Mouse (Mus musculus): ENCODE results near the gene Tgds. TPM values are rescaled to one million over a fixed set of nuclear protein-coding genes. Genes with fewer than 3 reads are reported as not detected.

The Tgds gene
- polyA plus RNA-seq (2015; fragmentation: Nextera tagmentation; extraction: Ambion mirVana), result 15.5 and 16.0 TPM in 2 replicates

DNA sequence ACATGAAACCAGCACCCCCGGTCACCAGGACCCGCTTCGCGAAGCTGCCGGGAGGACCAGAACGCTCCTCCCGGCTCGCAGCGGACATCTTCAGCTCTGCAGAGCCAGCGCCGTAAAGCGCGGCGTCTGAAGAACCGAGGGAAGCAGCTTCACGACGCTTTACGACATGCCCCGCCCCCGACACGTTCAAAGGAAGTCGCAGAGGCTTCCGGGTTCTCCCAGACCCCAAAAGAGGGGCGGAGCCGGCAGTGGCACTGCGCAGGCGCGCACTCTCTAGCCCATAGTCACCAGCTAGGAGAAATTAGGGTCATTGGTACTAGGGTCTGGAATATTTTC, at the start of gene Tgds:
Gene Tgds, minus strand, starts transcription at position 114 of the 336 bp plus-strand sequence.
- TF ChIP-seq CTCF (IDR thresholded peaks at IDR 0.05; ENCODE audit: low read depth) (no peak), EP300 (IDR thresholded peaks at IDR 0.05; ENCODE audit: low read depth) (no peak)
- Histone ChIP-seq H3K36me3 (replicated peaks; ENCODE audit: insufficient read depth, low read length) (0 out of 2 replicates have a peak, but pooled peaks cover under 1% of the 10 kb centered on the region), H3K27me3 (ENCODE audit: insufficient read depth, low read length) (no peaks in the 10 kb centered on the region), H3K4me1 (ENCODE audit: insufficient read depth) (peaks cover 22% of the 10 kb centered on the region), H3K4me3 (ENCODE audit: low read depth, low read length) (peak within 1 kb of the TSS; percentile 74), H3K9ac (replicated peaks) (peak within 1 kb of the TSS; percentile 77), H3K4me2 (ENCODE audit: low read depth, low read length) (peak within 1 kb of the TSS; percentile 98), H3K27ac (ENCODE audit: low read depth) (peak within 1 kb of the TSS; percentile 52), H3K9me3 (ENCODE audit: low read length) (no peaks in the 10 kb centered on the region)
- WGBS (ENCODE audit: insufficient replicate concordance), result 1% methylated on average over 24 of the region's 28 CpGs
- peak; percentile 72 for ATAC-seq
- peak; percentile 98 for DNase-seq

DNA sequence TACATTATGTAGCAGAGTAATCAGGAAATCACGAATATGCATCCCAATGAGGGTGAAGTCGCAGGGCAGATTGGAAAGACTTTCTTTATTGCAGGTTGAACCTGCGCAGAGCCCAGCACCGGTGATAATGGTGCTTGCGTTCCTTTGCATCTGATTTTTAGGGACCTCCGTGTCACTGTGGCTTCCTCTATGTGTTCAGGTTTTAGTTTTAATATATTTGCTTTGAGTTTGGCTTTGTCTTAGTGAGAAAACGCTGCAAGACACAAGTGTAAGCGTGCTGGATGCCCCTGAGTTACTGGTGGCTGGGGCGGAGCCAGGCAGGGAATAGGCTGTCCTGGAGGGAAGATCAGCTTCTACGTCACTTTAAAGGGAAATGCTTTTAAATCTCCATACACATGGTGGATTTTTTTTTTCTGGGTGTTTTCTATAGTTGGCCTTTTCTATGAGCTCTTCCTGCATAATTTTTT, 48.2 kb upstream of the Tgds start:
- Histone ChIP-seq H3K27me3 (ENCODE audit: insufficient read depth, low read length) (no peaks in the 10 kb centered on the region), H3K9ac (replicated peaks) (0 out of 2 replicates have a peak overlapping the region, but pooled peaks have one; percentile 23), H3K27ac (ENCODE audit: low read depth) (no peak overlapping the region), H3K36me3 (replicated peaks; ENCODE audit: insufficient read depth, low read length) (no peaks in the 10 kb centered on the region), H3K4me3 (ENCODE audit: low read depth, low read length) (peak overlapping the region; percentile 54), H3K9me3 (ENCODE audit: low read length) (no peaks in the 10 kb centered on the region), H3K4me1 (ENCODE audit: insufficient read depth) (0 out of 2 replicates have a peak, but pooled peaks cover 7% of the 10 kb centered on the region), H3K4me2 (ENCODE audit: low read depth, low read length) (peak overlapping the region; percentile 88)
- DNase-seq (peak; percentile 26), ATAC-seq (peak; percentile 53; the same call in 1 of the 2 replicates)
- 10% methylated on average over 10 of the region's 10 CpGs for WGBS (ENCODE audit: insufficient replicate concordance)
- TF ChIP-seq CTCF (IDR thresholded peaks at IDR 0.05; ENCODE audit: low read depth) (no peak), EP300 (IDR thresholded peaks at IDR 0.05; ENCODE audit: low read depth) (no peak)

DNA sequence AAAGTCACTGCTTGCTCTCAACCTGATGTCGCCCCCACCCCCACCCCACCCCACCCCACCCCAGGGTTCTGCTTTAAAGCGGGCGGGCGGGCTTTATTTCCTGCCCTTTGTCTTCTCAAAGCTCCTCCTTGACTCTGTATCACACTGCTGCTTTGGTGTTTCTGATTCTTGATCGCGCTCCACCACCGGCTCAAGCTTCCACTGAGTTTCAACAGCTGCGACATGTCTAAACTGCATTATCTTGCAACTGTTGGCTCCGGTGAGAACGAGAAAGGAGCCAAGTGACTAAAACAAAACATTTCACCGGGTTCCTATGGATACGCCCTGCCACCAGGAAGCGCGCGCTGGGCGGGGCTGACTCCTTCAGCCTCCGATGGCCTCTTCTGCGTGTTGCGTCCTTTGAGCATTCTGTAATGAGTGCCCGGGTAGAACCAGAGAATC, 47.6 kb upstream of the Tgds start:
- Histone ChIP-seq H3K4me2 (ENCODE audit: low read depth, low read length) (peak overlapping the region; percentile 88), H3K9me3 (ENCODE audit: low read length) (no peaks in the 10 kb centered on the region), H3K27ac (ENCODE audit: low read depth) (no peak overlapping the region), H3K36me3 (replicated peaks; ENCODE audit: insufficient read depth, low read length) (no peaks in the 10 kb centered on the region), H3K4me1 (ENCODE audit: insufficient read depth) (0 out of 2 replicates have a peak, but pooled peaks cover 7% of the 10 kb centered on the region), H3K4me3 (ENCODE audit: low read depth, low read length) (peak overlapping the region; percentile 54), H3K9ac (replicated peaks) (peak overlapping the region; percentile 42), H3K27me3 (ENCODE audit: insufficient read depth, low read length) (no peaks in the 10 kb centered on the region)
- no peak for TF ChIP-seq EP300 (IDR thresholded peaks at IDR 0.05; ENCODE audit: low read depth)
- TF ChIP-seq CTCF (IDR thresholded peaks at IDR 0.05; ENCODE audit: low read depth), result no peak
- ATAC-seq (peak; percentile 73), DNase-seq (peak; percentile 66)
- under 1% methylated on average over 20 of the region's 20 CpGs for WGBS (ENCODE audit: insufficient replicate concordance)

DNA sequence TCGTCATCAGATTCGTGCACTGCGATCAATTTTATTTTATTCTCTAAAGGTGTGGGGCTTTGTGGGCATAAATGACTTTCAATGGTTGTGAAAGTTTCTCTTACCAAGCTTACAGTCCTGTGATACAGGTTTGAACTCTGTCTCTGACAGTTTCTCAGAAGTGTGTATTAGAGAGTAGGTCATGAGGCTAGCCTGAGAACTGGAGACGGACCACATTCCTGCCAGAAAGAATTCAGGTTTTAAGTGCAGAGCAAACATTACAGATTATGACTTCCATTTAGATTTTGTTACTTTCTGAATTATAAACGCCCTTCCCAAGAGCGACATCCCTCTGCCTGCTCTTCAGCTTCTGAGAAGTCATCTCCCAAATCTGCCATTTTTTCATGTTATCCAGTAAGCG, 47.1 kb upstream of the Tgds start:
- Histone ChIP-seq H3K4me2 (ENCODE audit: low read depth, low read length) (peak overlapping the region; percentile 88), H3K4me3 (ENCODE audit: low read depth, low read length) (peak overlapping the region; percentile 54), H3K27me3 (ENCODE audit: insufficient read depth, low read length) (no peaks in the 10 kb centered on the region), H3K9me3 (ENCODE audit: low read length) (no peaks in the 10 kb centered on the region), H3K4me1 (ENCODE audit: insufficient read depth) (0 out of 2 replicates have a peak, but pooled peaks cover 7% of the 10 kb centered on the region), H3K36me3 (replicated peaks; ENCODE audit: insufficient read depth, low read length) (no peaks in the 10 kb centered on the region), H3K9ac (replicated peaks) (peak overlapping the region; percentile 42), H3K27ac (ENCODE audit: low read depth) (no peak overlapping the region)
- DNase-seq, result no peak
- WGBS (ENCODE audit: insufficient replicate concordance), result 39% methylated on average over 7 of the region's 7 CpGs
- no peak for TF ChIP-seq EP300 (IDR thresholded peaks at IDR 0.05; ENCODE audit: low read depth)
- TF ChIP-seq CTCF (IDR thresholded peaks at IDR 0.05; ENCODE audit: low read depth), result no peak
- ATAC-seq, result no peak

DNA sequence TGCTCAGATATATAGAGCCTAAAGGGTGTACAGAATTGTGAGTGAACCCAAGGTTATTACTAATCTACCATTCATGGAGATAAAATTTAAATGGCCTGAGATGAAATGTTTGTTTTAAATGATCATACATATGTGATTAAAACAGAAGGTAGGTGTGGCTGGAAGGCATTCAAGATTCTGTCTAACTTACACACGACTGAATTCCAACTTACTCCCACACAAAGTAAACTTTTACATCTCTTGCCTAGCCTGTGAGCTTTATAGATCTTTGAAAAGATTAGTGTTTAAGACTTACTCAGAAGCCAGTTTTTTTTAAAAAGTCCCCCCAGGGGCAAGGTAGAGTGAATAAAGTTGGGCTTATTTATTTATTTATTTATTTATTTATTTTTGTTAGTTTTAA, 46.7 kb upstream of the Tgds start:
- Histone ChIP-seq H3K27ac (ENCODE audit: low read depth) (no peak overlapping the region), H3K4me2 (ENCODE audit: low read depth, low read length) (no peak overlapping the region), H3K9ac (replicated peaks) (no peak overlapping the region), H3K27me3 (ENCODE audit: insufficient read depth, low read length) (no peaks in the 10 kb centered on the region), H3K4me1 (ENCODE audit: insufficient read depth) (0 out of 2 replicates have a peak, but pooled peaks cover 7% of the 10 kb centered on the region), H3K4me3 (ENCODE audit: low read depth, low read length) (no peak overlapping the region), H3K9me3 (ENCODE audit: low read length) (no peaks in the 10 kb centered on the region), H3K36me3 (replicated peaks; ENCODE audit: insufficient read depth, low read length) (no peaks in the 10 kb centered on the region)
- WGBS (ENCODE audit: insufficient replicate concordance), result 28% methylated on average over 1 of the region's 1 CpGs
- no peak for ATAC-seq
- TF ChIP-seq EP300 (IDR thresholded peaks at IDR 0.05; ENCODE audit: low read depth), result no peak
- TF ChIP-seq CTCF (IDR thresholded peaks at IDR 0.05; ENCODE audit: low read depth), result no peak
- no peak for DNase-seq

DNA sequence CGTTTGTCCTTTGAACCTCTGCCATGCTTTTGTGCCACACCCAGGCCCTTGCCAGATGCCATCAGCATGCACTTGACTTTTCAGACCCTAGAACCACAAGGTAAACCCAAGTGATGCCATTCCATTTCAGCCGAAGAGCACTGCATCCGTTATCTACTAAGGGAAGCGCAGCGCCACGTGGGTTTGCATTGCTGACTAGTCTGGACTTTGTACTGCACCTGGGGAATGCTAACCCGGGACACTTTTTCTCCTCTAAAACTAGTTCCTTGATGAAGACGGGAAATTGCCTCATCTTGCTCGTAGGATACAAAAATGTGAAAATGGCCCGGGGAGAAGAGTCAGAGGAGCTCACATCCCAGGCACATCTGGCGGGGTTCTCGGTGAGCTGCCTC, 43.1 kb upstream of the Tgds start:
- DNase-seq, result no peak
- no peak overlapping the region for H3K27ac ChIP-seq (ENCODE audit: low read depth)
- no peak overlapping the region for H3K9ac ChIP-seq (replicated peaks)
- no peak for ATAC-seq
- H3K36me3 ChIP-seq (replicated peaks; ENCODE audit: insufficient read depth, low read length), result no peaks in the 10 kb centered on the region
- H3K4me3 ChIP-seq (ENCODE audit: low read depth, low read length), result no peak overlapping the region
- H3K4me2 ChIP-seq (ENCODE audit: low read depth, low read length), result no peak overlapping the region
- WGBS (ENCODE audit: insufficient replicate concordance), result 73% methylated on average over 12 of the region's 12 CpGs
- H3K27me3 ChIP-seq (ENCODE audit: insufficient read depth, low read length), result no peaks in the 10 kb centered on the region
- 0 out of 2 replicates have a peak, but pooled peaks cover 6% of the 10 kb centered on the region for H3K4me1 ChIP-seq (ENCODE audit: insufficient read depth)
- no peak for TF ChIP-seq CTCF (IDR thresholded peaks at IDR 0.05; ENCODE audit: low read depth)
- TF ChIP-seq EP300 (IDR thresholded peaks at IDR 0.05; ENCODE audit: low read depth), result no peak
- no peaks in the 10 kb centered on the region for H3K9me3 ChIP-seq (ENCODE audit: low read length)

Data from liver, postnatal 0 days (tissue).